ENCODE assay signal across 16 mouse cellular contexts in the genomic region with DNA sequence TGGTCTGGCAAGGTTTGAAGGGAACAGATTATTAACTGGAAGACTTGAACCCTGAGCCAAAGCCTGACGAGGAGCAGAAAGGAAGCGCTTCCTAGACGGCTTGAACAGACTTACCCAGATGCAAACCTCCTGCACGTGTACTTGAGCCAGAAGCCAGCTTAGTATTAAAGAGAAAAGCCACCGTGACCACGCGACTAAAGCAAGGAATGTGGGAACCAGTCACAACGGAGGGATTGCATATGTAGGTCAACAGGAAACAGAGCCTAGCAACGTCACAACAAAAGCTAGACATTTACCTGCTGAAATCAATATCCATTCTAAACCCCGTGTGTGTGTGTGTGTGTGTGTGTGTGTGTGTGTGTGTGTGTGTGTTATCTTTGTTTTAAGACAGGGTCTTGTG. TPM values are rescaled to one million over a fixed set of nuclear protein-coding genes. Genes with fewer than 3 reads are reported as not detected.
"Had no signal": no experiment of that assay in that cellular context is flagged by ENCODE, and none has a peak within 500 bp of the region (broad histone marks: within the 10 kb centered on the region; RNA-seq: fewer than 3 reads in every experiment).

No protein-coding gene starts in this region.

- H3K4me1 ChIP-seq: limb, embryonic 15.5 days; liver, embryonic 12.5 days; megakaryocyte, embryonic 14.5 days had no signal

- H3K4me2 ChIP-seq: limb, embryonic 15.5 days; liver, embryonic 12.5 days; lung, embryonic 14.5 days had no signal

- H3K9me3 ChIP-seq: limb, embryonic 15.5 days; liver, embryonic 12.5 days; megakaryocyte, embryonic 14.5 days had no signal

- DNase-seq: kidney, adult 11 months; kidney, adult 9 months; kidney, postnatal 10 days; kidney, postnatal 4 days; left cerebral cortex, postnatal 4 days; lung, embryonic 14.5 days; lung, postnatal 10 days; right cerebral cortex, postnatal 25 days; thymus, postnatal 36 days had no signal

- H3K9ac ChIP-seq: limb, embryonic 15.5 days; liver, embryonic 12.5 days; lung, embryonic 14.5 days had no signal

- ATAC-seq: liver, embryonic 12.5 days had no signal

- H3K4me3 ChIP-seq: layer of hippocampus, adult 2 months; limb, embryonic 15.5 days; liver, embryonic 12.5 days; megakaryocyte, embryonic 14.5 days; myocyte had no signal

- H3K36me3 ChIP-seq: limb, embryonic 15.5 days; liver, embryonic 12.5 days had no signal

- H3K27ac ChIP-seq: layer of hippocampus, adult 2 months; limb, embryonic 15.5 days; liver, embryonic 12.5 days; macrophage had no signal

- H3K27me3 ChIP-seq: limb, embryonic 15.5 days had no signal

RNA-seq across cellular contexts. Expression of gene Hmcn2, which starts 13.0 kb away (rescaled TPM):
- total RNA-seq: neutrophil, adult 5-6 weeks had no signal
- polyA plus RNA-seq: macrophage had no signal
